Mouse (Mus musculus): ENCODE measurements at regions not wholly inside any gene's neighbourhood (a gene's known extent, or its start where the extent isn't known, plus 50 kb on each side); places are given as distances from the start of the nearest gene placed in this dataset.

- H3K4me3 ChIP-seq (ENCODE audit: low read depth, low read length): no peak overlapping the region
- no peak for TF ChIP-seq CTCF (IDR thresholded peaks at IDR 0.05)
- TF ChIP-seq EP300 (IDR thresholded peaks at IDR 0.05): no peak
Observed at GRCm38 (mm10) chr2:9805590-9805989, 75.5 kb upstream of the 4930412O13Rik start.

More at GRCm38 (mm10) chr2:9805590-9805989, 75.5 kb upstream of the 4930412O13Rik start:
- DNase-seq (ENCODE audit: low spot score) (no peak), ATAC-seq (no peak)
- Histone ChIP-seq H3K4me1 (ENCODE audit: insufficient read depth, low read depth, low read length) (no peaks in the 10 kb centered on the region), H3K27ac (ENCODE audit: low read length) (no peak overlapping the region), H3K36me3 (ENCODE audit: insufficient read depth, low read length) (no peaks in the 10 kb centered on the region), H3K9me3 (ENCODE audit: low read length) (no peaks in the 10 kb centered on the region), H3K4me2 (replicated peaks; ENCODE audit: low read depth, low read length) (no peak overlapping the region), H3K9ac (replicated peaks; ENCODE audit: low read depth) (no peak overlapping the region), H3K27me3 (replicated peaks; ENCODE audit: insufficient read depth, low read length) (no peaks in the 10 kb centered on the region)
- 73% methylated on average over 6 of the region's 6 CpGs for WGBS
